Mouse (Mus musculus): ENCODE results near the gene Tas2r113. TPM values are rescaled to one million over a fixed set of nuclear protein-coding genes. Genes with fewer than 3 reads are reported as not detected.
"Not testable (repeated sequence)": the region's sequence is repeated elsewhere in the genome, so short reads cannot be mapped to it uniquely, and the experiment has no call there.

Gene Tas2r113
- not detected in 2 replicates for polyA plus RNA-seq (2016; fragmentation: Nextera tagmentation; extraction: Ambion mirVana)

- Histone ChIP-seq H3K4me1 (no peaks in the 10 kb centered on the region), H3K27ac (no peak within 1 kb of the TSS), H3K4me3 (no peak within 1 kb of the TSS), H3K27me3 (ENCODE audit: poor library complexity, severe bottlenecking) (no peaks in the 10 kb centered on the region), H3K36me3 (replicated peaks) (no peaks in the 10 kb centered on the region), H3K9me3 (no peaks in the 10 kb centered on the region)
- WGBS: 83% methylated on average over 1 of the region's 1 CpGs
- no peak for DNase-seq (ENCODE audit: extremely low spot score, low spot score)
These were observed at the start of gene Tas2r113 for GRCm38 (mm10) chr6:132892711-132893110. Gene Tas2r113, plus strand, starts transcription at chr6:132893011.

- Histone ChIP-seq H3K4me3 (no peak within 1 kb of the TSS), H3K27ac (no peak within 1 kb of the TSS), H3K36me3 (replicated peaks) (no peaks in the 10 kb centered on the region), H3K4me1 (no peaks in the 10 kb centered on the region), H3K9me3 (no peaks in the 10 kb centered on the region), H3K27me3 (ENCODE audit: poor library complexity, severe bottlenecking) (no peaks in the 10 kb centered on the region)
- no peak for DNase-seq (ENCODE audit: extremely low spot score, low spot score)
- 100% methylated on average over 1 of the region's 1 CpGs for WGBS
These were observed 46.0 kb upstream of the Tas2r113 start, which contains the start of gene Tas2r123 for GRCm38 (mm10) chr6:132846842-132847241. Gene Tas2r123, plus strand, starts transcription at chr6:132847142.

GRCm38 (mm10) chr6:132855138-132855537 lies 37.7 kb upstream of the Tas2r113 start, which contains the start of gene Tas2r116:
Gene Tas2r116, plus strand, starts transcription at chr6:132855438.
- 72% methylated on average over 1 of the region's 1 CpGs for WGBS
- Histone ChIP-seq H3K9me3 (no peaks in the 10 kb centered on the region), H3K36me3 (replicated peaks) (no peaks in the 10 kb centered on the region), H3K27me3 (ENCODE audit: poor library complexity, severe bottlenecking) (no peaks in the 10 kb centered on the region), H3K4me3 (no peak within 1 kb of the TSS), H3K27ac (no peak within 1 kb of the TSS), H3K4me1 (no peaks in the 10 kb centered on the region)
- no peak for DNase-seq (ENCODE audit: extremely low spot score, low spot score)

GRCm38 (mm10) chr6:132867708-132868107 lies 25.1 kb upstream of the Tas2r113 start, which contains the start of gene Tas2r110:
Gene Tas2r110, plus strand, starts transcription at chr6:132868008.
- no peak within 1 kb of the TSS for H3K27ac ChIP-seq
- no peak for DNase-seq (ENCODE audit: extremely low spot score, low spot score)
- H3K4me1 ChIP-seq: no peaks in the 10 kb centered on the region
- H3K9me3 ChIP-seq: no peaks in the 10 kb centered on the region
- no peak within 1 kb of the TSS for H3K4me3 ChIP-seq
- H3K27me3 ChIP-seq (ENCODE audit: poor library complexity, severe bottlenecking): no peaks in the 10 kb centered on the region
- no peaks in the 10 kb centered on the region for H3K36me3 ChIP-seq (replicated peaks)

GRCm38 (mm10) chr6:132909351-132909750 lies 16.5 kb downstream of the Tas2r113 start, which contains the start of gene Tas2r125:
Gene Tas2r125, plus strand, starts transcription at chr6:132909651.
- Histone ChIP-seq H3K27ac (no peak within 1 kb of the TSS), H3K9me3 (no peaks in the 10 kb centered on the region), H3K36me3 (replicated peaks) (no peaks in the 10 kb centered on the region), H3K4me1 (no peaks in the 10 kb centered on the region), H3K4me3 (no peak within 1 kb of the TSS), H3K27me3 (ENCODE audit: poor library complexity, severe bottlenecking) (no peaks in the 10 kb centered on the region)
- no peak for DNase-seq (ENCODE audit: extremely low spot score, low spot score)
- 86% methylated on average over 3 of the region's 3 CpGs for WGBS

- not testable (repeated sequence) for H3K27me3 ChIP-seq (ENCODE audit: poor library complexity, severe bottlenecking); H3K4me3 ChIP-seq; H3K36me3 ChIP-seq (replicated peaks); H3K9me3 ChIP-seq; H3K27ac ChIP-seq; H3K4me1 ChIP-seq; DNase-seq (ENCODE audit: extremely low spot score, low spot score)
These were observed 48.6 kb downstream of the Tas2r113 start for GRCm38 (mm10) chr6:132941376-132941775.

Other genes with a start within 250 kb of the Tas2r113 start
- gene A630073D07Rik, start 241.5 kb upstream of the Tas2r113 start, polyA plus RNA-seq (2016; fragmentation: Nextera tagmentation; extraction: Ambion mirVana): not detected in 2 replicates
- gene Tas2r120, start 236.1 kb upstream of the Tas2r113 start, polyA plus RNA-seq (2016; fragmentation: Nextera tagmentation; extraction: Ambion mirVana): not detected in 2 replicates
- gene Tas2r121, start 192.0 kb upstream of the Tas2r113 start, polyA plus RNA-seq (2016; fragmentation: Nextera tagmentation; extraction: Ambion mirVana): not detected in 2 replicates
- not detected in 2 replicates for gene Tas2r122, start 181.1 kb upstream of the Tas2r113 start, polyA plus RNA-seq (2016; fragmentation: Nextera tagmentation; extraction: Ambion mirVana)
- gene Tas2r115, start 155.0 kb upstream of the Tas2r113 start, polyA plus RNA-seq (2016; fragmentation: Nextera tagmentation; extraction: Ambion mirVana): not detected in 2 replicates
- not detected in 2 replicates for gene Tas2r124, start 138.3 kb upstream of the Tas2r113 start, polyA plus RNA-seq (2016; fragmentation: Nextera tagmentation; extraction: Ambion mirVana)
- gene Tas2r102, start 130.9 kb upstream of the Tas2r113 start, polyA plus RNA-seq (2016; fragmentation: Nextera tagmentation; extraction: Ambion mirVana): not detected in 2 replicates
- gene Tas2r136, start 114.8 kb upstream of the Tas2r113 start, polyA plus RNA-seq (2016; fragmentation: Nextera tagmentation; extraction: Ambion mirVana): not detected in 2 replicates
- gene Tas2r117, start 90.2 kb upstream of the Tas2r113 start, polyA plus RNA-seq (2016; fragmentation: Nextera tagmentation; extraction: Ambion mirVana): not detected in 2 replicates
- not detected in 2 replicates for gene Tas2r123, start 45.9 kb upstream of the Tas2r113 start, polyA plus RNA-seq (2016; fragmentation: Nextera tagmentation; extraction: Ambion mirVana)
- gene Tas2r116, start 37.6 kb upstream of the Tas2r113 start, polyA plus RNA-seq (2016; fragmentation: Nextera tagmentation; extraction: Ambion mirVana): not detected in 2 replicates
- not detected in 2 replicates for gene Tas2r110, start 25.0 kb upstream of the Tas2r113 start, polyA plus RNA-seq (2016; fragmentation: Nextera tagmentation; extraction: Ambion mirVana)
- gene Tas2r125, start 16.6 kb downstream of the Tas2r113 start, polyA plus RNA-seq (2016; fragmentation: Nextera tagmentation; extraction: Ambion mirVana): not detected in 2 replicates
- not detected in 2 replicates for gene Tas2r129, start 58.1 kb downstream of the Tas2r113 start, polyA plus RNA-seq (2016; fragmentation: Nextera tagmentation; extraction: Ambion mirVana)
- gene Tas2r131, start 64.9 kb downstream of the Tas2r113 start, polyA plus RNA-seq (2016; fragmentation: Nextera tagmentation; extraction: Ambion mirVana): not detected in 2 replicates
- not detected in 2 replicates for gene Tas2r109, start 88.0 kb downstream of the Tas2r113 start, polyA plus RNA-seq (2016; fragmentation: Nextera tagmentation; extraction: Ambion mirVana)
- gene Tas2r103, start 144.1 kb downstream of the Tas2r113 start, polyA plus RNA-seq (2016; fragmentation: Nextera tagmentation; extraction: Ambion mirVana): not detected in 2 replicates
- not detected in 2 replicates for gene Tas2r140, start 162.8 kb downstream of the Tas2r113 start, polyA plus RNA-seq (2016; fragmentation: Nextera tagmentation; extraction: Ambion mirVana)
- gene Smim10l1, start 211.9 kb downstream of the Tas2r113 start, polyA plus RNA-seq (2016; fragmentation: Nextera tagmentation; extraction: Ambion mirVana): 58.9 and 62.0 TPM in 2 replicates

All from forebrain, embryonic 10.5 days (tissue).